In the genomic region with DNA sequence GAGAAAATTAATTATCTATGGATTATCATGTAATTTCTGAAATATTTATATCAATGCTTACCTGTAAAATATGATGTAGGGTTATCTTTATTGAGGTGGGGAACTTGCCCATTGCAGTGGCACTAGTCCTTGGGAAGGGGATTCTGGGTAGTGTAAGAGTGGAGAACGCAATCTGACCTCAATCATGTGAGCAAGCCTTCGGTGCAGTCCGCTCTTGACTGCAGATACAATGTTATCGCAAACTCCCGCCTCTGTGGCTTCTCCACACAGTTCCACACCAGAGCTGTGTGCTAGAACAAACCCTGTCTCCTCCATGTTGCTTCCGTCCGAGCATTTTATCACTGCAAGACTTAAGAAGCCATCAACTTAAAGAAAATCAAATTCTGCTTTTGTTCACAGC, we compare ENCODE assay signal across 17 mouse cellular contexts.
"Had no signal": no experiment of that assay in that cellular context is flagged by ENCODE, and none has a peak within 500 bp of the region (broad histone marks: within the 10 kb centered on the region; RNA-seq: fewer than 3 reads in every experiment).

No protein-coding gene starts in this region.

- H3K27me3 ChIP-seq: megakaryocyte, embryonic 14.5 days; midbrain, embryonic 13.5 days; midbrain, embryonic 15.5 days; neural tube, embryonic 12.5 days had no signal

- H3K36me3 ChIP-seq: lung, embryonic 15.5 days; midbrain, embryonic 13.5 days; midbrain, embryonic 15.5 days; neural tube, embryonic 12.5 days had no signal

- H3K9ac ChIP-seq: lung, embryonic 15.5 days; midbrain, embryonic 13.5 days; midbrain, embryonic 15.5 days; neural tube, embryonic 12.5 days had no signal

- H3K9me3 ChIP-seq: lung, embryonic 15.5 days; midbrain, embryonic 13.5 days; midbrain, embryonic 15.5 days; neural tube, embryonic 12.5 days had no signal

- H3K4me1 ChIP-seq: megakaryocyte, embryonic 14.5 days; midbrain, embryonic 13.5 days; midbrain, embryonic 15.5 days had no signal

- H3K27ac ChIP-seq: lung, embryonic 15.5 days; macrophage; midbrain, embryonic 13.5 days; midbrain, embryonic 15.5 days; neural tube, embryonic 12.5 days had no signal

- H3K4me3 ChIP-seq: lung, embryonic 15.5 days; megakaryocyte, embryonic 14.5 days; midbrain, embryonic 13.5 days; midbrain, embryonic 15.5 days; neural tube, embryonic 12.5 days had no signal

- DNase-seq: lung, adult 18-20 months; lung, postnatal 14 days; lung, postnatal 36 days; retina, postnatal 1 day; right cerebral cortex, adult 18-20 months; right cerebral cortex, postnatal 25 days; right cerebral cortex, postnatal 4 days; spleen, adult 18-20 months; thymus, adult 18-20 months; thymus, postnatal 14 days; thymus, postnatal 36 days had no signal
